Mouse (Mus musculus) layer of hippocampus, adult 2 months (tissue): ENCODE results near the gene Dnajb14. TPM values are rescaled to one million over a fixed set of nuclear protein-coding genes. Genes with fewer than 3 reads are reported as not detected.
"Not testable (repeated sequence)": the region's sequence is repeated elsewhere in the genome, so short reads cannot be mapped to it uniquely, and the experiment has no call there.

Experiments used
- DNase-seq, 2 experiments: peaks; one replicate each; pipeline ENCODE4 v3.0.0; 2022; ENCODE audit warnings: low spot score in 2 of 2
- H3K27ac ChIP-seq: fragments of 200-600 bp; 2 replicates; pipeline ENCODE4 v1.8.1; 2022
- H3K4me3 ChIP-seq: fragments of 200-600 bp; 2 replicates; pipeline ENCODE4 v1.8.1; 2022; ENCODE audit warnings: mild to moderate bottlenecking
- CTCF ChIP-seq: fragments of 200-600 bp; conservative IDR thresholded peaks from 2 replicates; pipeline ENCODE4 v1.8.1; 2022; ENCODE audit warnings: antibody characterized with exemption, mild to moderate bottlenecking, moderate library complexity
- total RNA-seq, 2 experiments: library from RNA; stranded (reverse); gene quantifications; 2 replicates each; pipeline ENCODE4 v1.2.3; 2021

Dnajb14 gene
- total RNA-seq, 2 experiments from 2014 or later: 52.7 to 52.9 TPM

- no peak for DNase-seq
- H3K27ac ChIP-seq: no peak overlapping the region
- no peak overlapping the region for H3K4me3 ChIP-seq
- TF ChIP-seq CTCF: no peak
Observed at GRCm38 (mm10) chr3:137848354-137848753, 19.1 kb upstream of the Dnajb14 start.

GRCm38 (mm10) chr3:137849697-137850096 lies 17.8 kb upstream of the Dnajb14 start:
- TF ChIP-seq CTCF: no peak
- Histone ChIP-seq H3K27ac (no peak overlapping the region), H3K4me3 (no peak overlapping the region)
- no peak for DNase-seq

GRCm38 (mm10) chr3:137851196-137851595 lies 16.3 kb upstream of the Dnajb14 start:
- TF ChIP-seq CTCF: peak; percentile 21
- Histone ChIP-seq H3K27ac (no peak overlapping the region), H3K4me3 (no peak overlapping the region)
- DNase-seq: no peak

GRCm38 (mm10) chr3:137853011-137853410 lies 14.5 kb upstream of the Dnajb14 start:
- H3K4me3 ChIP-seq, H3K27ac ChIP-seq, DNase-seq: not testable (repeated sequence)

GRCm38 (mm10) chr3:137855328-137855727 lies 12.1 kb upstream of the Dnajb14 start:
- DNase-seq: no peak
- Histone ChIP-seq H3K4me3 (no peak overlapping the region), H3K27ac (no peak overlapping the region)
- no peak for TF ChIP-seq CTCF

GRCm38 (mm10) chr3:137856061-137856460 lies 11.4 kb upstream of the Dnajb14 start:
- no peak for TF ChIP-seq CTCF
- no peak overlapping the region for H3K4me3 ChIP-seq
- H3K27ac ChIP-seq: no peak overlapping the region
- no peak for DNase-seq

GRCm38 (mm10) chr3:137860394-137861170 lies 6.9 kb upstream of the Dnajb14 start:
- no peak overlapping the region for H3K4me3 ChIP-seq
- H3K27ac ChIP-seq: no peak overlapping the region
- no peak for DNase-seq
- no peak for TF ChIP-seq CTCF

GRCm38 (mm10) chr3:137861436-137861835 lies 6.0 kb upstream of the Dnajb14 start:
- no peak overlapping the region for H3K27ac ChIP-seq
- no peak for TF ChIP-seq CTCF
- no peak for DNase-seq
- H3K4me3 ChIP-seq: no peak overlapping the region

- no peak overlapping the region for H3K4me3 ChIP-seq
- TF ChIP-seq CTCF: no peak
- H3K27ac ChIP-seq: no peak overlapping the region; the same call in 1 of the 2 replicates
- DNase-seq: no peak
Observed at GRCm38 (mm10) chr3:137862600-137862999, 4.9 kb upstream of the Dnajb14 start.

GRCm38 (mm10) chr3:137863330-137864123 lies 3.9 kb upstream of the Dnajb14 start:
- peak in 1 of 2 experiments; percentile 52 for DNase-seq
- H3K4me3 ChIP-seq: peak overlapping the region; percentile 89
- no peak for TF ChIP-seq CTCF
- peak overlapping the region; percentile 98 for H3K27ac ChIP-seq

- 0 out of 2 replicates have a peak, but pooled peaks have one; percentile 9 for TF ChIP-seq CTCF
- peak within 1 kb of the TSS; percentile 98 for H3K27ac ChIP-seq
- H3K4me3 ChIP-seq: peak within 1 kb of the TSS; percentile 89
- peak; percentile 97 to 99 for DNase-seq
Observed at GRCm38 (mm10) chr3:137864124-137864987, 3.1 kb upstream of the Dnajb14 start, which contains the start of gene H2afz. H2afz (plus strand) TSS chr3:137864487.
